Mouse (Mus musculus) urinary bladder, adult 18-20 months (tissue): ENCODE results near the gene Fat1.
A peak's percentile ranks its signal among the peaks of the same experiment; 100 is the strongest.

Experiments
- DNase-seq, 2 experiments: peaks; one replicate each; pipeline ENCODE4 v3.0.0; 2022; ENCODE audit warnings: low spot score in 2 of 2, mixed read lengths in 2 of 2

Gene Fat1

DNA sequence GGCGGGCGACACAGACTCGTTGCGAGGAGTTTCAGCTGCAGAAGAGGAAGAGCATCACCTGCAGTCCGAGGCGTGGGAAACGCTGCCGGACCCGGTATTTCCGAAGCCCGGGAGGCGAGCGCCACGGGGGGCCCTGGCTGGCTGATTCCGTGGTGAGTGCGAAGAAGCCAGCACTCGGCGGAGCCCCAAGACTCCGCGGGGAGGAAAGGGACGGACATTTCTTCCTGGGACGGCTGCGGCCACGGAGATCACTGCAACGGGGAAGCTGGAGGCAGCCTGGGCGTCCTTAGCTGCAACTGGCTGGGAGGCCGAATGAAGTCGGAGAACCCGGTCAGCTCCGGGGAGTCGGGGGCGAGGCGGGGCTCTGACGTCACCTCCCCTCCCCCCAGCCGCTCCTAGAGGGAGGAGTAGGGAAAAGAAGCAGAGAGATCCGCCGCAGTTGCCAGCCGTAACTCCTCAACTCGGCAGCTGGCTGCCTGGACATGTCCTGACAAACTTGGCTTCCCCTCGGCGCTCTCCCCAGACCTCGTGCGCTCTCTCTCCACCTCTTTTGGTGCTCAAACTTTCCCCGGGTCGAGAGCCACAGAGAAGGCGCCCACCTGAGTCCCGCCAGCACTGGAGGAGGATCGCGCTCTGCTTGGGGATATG, at the start of gene Fat1:
TSS of gene Fat1 (plus strand) at position 598 of the 648 bp plus-strand sequence.
- peak; percentile 93 to 94 for DNase-seq

DNA sequence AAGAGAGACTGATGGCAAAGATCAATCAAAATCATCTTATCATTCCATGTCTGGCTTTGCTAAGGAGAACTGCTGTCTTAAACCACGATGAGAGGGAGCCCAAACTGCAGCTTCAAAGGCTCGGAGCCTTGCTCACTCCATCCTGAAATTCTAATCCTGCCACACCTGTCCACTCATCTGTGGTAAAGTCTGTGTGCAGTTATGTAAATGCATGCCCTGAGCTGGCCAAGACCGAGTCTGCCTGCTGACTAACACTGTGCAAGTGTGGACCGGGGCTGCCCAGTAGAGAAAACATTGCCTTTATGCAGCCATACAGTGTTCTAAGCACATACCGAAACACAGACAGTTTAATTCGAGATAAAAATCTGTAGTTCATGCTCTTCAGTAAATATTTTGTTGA, 40.6 kb upstream of the Fat1 start:
- peak in 1 of 2 experiments; percentile 58 for DNase-seq

DNA sequence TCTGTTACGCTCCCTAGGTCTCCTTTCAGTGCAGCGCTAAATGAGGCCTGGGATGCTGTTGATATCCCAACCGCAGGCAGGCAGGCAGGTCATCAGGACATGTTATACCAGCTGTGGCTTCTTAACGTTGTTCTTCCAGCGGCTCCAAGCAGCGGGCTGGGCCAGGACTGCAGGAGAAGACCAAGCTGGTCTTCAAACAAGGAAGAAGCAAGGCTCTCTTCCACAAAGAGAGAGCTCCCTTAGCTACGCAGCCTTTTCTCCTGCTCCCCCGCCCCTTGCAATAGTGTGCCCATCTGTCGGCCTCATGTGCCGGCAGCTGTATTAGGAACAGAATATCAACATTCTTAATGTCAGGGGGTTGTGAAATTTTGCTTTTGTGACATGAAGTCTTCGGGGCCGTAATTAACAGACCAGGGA, 35.7 kb upstream of the Fat1 start:
- DNase-seq: no peak

DNA sequence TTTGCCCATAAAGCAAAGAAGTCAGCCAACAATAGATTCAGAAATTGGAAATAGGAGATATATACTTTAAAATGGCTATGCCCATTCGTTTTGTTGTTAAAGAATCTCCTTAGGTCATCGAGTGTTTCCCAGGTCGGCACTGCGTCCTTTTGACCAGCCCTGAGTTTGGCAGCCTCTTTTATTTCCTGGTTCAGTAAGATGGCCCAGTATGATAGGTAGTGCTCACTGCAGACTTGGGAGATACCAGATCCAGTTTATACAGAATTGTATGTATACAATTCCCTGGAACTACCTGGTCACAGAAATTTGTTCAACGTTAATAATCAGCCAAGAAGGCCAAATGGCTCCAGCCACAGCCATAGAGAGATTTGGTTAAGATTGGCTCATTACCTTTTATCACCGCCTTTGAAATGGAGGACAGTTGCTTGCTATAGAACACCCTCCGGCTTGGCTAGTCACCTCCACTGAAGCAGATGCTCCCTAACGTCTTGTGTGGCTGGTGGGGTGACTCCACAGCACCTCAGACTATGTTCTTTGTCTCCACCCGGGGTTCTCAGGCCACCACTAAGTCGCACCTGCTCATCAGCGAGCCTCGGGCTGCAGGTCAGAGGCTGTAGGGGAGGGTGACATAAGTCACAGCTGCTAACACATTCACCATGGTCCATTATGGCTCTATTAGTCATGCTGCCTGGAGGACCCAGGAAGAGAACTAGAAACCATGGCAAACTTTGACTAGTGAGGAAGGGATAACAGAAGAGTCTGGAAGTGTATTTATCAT, 23.9 kb upstream of the Fat1 start:
- DNase-seq: no peak

DNA sequence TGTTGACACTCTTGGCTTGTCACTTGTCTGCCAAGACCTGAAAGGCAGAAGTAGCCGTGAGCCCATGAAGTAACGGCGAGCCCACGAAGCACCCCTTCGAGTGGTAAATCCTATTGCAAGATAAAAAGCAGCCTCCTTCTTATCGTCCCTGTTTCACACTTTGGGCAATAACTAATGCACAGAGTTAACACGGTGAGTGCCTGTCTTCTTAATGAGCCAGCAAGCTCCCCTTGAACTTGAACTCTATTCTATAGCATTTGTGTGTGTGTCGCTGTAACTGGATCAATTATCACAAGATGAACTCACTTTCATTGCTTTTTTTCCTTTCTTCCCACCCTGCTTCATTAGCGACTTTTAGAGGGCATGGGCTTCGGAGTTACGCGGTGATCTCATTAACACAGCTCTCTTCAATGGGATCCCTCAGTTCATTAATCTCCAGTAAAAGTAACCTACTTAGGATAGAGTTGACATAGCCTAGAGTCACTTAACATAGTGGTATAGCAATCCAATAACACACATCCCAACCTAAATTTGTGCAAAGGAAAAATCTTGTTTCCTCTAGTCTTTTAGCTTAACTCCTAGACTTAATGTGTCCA, 15.7 kb upstream of the Fat1 start:
- DNase-seq: no peak

DNA sequence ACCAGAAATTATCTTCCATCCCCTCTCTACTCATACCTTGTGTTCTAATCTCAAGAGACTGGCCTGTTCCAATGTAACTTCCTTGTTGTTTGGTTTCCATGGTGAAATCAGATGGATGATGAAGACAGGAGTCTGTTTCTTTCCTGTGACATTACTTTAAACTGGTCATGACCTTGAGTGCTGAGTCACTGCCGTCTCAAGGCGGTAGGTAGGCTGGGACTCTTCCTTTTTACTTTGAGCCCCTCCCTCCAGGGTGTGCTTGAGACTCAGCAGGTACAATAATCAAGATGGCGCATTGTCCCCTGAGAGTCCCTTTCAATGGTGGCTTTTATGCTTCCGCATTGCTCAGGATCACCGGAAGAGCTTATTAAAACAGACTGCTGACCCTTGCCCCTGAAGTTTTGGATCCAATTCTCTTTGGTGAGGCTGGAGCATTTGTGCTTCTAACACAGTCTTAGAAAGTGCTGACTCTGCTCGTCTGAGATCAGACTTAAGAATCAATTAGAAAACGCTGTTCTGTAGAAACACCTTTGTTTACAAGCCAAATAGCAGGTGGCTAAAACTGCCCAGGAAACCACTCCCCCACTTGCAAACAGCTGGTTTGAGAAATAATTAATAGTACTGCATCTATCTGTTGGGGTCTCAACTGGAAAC, 14.7 kb upstream of the Fat1 start:
- DNase-seq: no peak

DNA sequence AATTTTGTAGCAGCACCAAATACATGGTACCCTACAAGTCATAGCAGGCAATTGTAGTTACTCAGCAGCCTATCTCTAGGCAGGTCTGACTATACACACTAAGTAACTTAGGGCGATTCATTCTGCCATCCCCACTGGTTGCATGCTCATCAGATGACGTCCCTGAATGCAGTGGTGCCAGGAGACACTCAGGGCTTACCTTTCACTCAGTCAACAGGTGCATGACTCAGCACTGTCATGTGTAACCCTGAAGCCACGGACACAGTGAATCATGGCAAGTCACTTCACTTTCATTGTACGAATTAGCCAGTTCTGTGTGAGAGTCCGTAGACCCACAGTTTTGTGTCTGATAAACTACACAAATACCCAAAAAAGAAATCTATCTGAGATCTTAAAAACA, 10.3 kb upstream of the Fat1 start:
- DNase-seq: no peak

DNA sequence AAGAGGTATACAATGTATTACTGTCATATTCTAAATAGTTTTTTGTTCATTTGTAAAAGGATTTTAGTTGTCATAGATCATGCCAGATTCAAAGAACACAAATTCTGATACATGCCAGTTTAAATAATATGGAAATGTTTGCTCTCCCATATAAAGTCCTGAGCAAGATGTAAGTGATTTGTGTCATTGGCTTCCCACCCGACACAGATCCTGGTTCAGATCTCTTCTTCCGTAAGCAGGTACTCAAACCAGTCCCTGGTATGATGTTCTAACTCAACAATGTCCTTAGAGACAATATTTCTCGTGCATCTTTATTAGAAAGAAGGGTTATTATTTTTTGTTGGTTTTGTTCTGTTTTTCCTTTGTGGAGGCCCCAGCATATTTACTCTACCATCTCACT, 5.2 kb upstream of the Fat1 start:
- no peak for DNase-seq

DNA sequence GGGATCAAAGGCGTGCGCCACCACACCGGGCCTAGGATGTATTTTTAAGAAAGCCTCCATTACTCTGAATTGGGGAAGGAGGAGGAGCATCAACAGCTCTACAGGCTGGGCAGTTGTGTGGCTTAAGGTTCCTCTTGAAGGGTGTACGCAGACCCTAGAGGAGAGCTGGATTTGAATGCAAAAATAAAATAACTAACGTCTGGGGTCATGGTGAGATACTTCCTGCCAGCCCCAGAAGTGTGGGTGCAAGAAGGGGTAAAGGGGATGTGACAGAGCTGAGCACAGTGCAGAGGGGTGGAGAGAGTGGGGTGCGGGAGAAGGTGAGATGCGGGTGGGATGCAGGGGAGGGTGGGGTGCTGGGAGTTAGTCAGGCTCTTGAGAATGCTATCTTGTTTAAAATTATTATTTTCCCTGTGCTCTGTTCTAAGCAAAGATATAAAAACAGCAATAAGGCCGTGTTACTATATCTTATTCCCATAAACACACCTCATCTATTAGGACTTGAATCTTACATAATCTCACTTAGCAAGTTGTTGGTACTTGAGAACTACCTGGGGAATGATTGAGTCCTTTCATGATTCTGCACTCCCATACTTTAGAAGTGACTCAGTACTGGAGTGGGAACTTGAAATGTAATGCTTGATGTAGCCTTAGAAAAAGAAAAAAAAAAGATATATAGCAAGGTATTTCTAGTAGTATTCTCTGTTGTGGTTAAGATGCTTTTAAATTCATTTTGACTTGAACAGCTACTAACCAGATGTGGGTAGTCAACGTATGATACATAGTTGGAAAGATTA, 2.5 kb upstream of the Fat1 start:
- DNase-seq: no peak

DNA sequence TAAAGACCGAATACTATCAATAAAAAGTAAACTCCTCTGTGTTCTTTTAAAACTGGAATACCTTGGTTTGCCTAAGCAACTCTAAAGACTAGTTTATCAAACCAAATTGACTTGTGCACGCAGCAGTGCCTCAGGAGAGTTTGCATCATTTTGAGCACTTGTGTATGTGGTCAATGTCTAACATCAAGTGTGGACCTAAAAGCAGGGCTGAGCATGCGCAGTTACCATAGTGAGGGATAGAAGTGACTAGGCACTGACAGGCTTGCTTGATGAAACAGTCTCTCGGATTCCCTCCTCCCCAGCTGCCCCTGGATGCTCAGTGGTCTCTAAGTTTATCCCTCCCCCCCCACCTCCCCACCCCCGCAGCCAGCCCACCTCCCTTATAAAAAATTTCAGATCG, 1.8 kb upstream of the Fat1 start:
- no peak for DNase-seq

DNA sequence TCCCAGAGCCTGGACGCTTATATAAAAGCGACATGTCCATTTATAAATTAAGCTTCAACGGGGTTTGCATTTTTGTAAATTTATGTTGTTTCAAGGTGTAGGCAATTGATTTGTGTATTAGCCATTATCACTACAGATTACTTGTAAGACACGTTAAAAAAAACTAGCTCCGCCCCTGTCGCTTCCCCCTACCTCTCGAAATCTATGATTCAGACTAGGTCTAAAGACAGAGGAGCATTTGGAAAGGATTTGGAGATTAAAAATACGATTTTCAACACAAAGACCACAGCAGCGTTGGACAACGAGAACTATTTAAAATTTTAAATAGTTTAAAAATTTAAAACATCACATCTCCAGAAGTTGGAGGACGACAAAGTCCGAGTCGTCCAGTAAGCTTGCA, 831 bp upstream of the Fat1 start:
- no peak for DNase-seq

DNA sequence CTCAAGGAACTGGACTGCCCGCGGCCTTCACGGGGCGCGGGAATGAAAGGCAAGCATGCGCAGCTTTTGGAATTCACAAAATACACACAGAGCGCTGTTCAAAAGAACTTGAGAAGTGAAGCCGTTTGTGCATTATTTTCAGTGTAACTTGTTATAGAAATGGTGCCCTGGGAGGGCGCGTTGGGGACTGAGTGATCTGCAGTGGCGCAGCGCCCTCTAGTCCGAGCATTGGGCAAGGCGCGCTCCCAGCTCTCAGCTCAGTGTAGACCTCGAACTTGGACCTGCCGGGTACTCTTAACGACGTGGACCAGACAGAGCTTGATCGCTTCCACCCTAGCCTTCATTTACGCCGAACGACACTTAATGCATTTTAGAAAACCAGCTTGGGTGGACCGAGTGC, 494 bp downstream of the Fat1 start:
- DNase-seq: peak; percentile 76 to 82

DNA sequence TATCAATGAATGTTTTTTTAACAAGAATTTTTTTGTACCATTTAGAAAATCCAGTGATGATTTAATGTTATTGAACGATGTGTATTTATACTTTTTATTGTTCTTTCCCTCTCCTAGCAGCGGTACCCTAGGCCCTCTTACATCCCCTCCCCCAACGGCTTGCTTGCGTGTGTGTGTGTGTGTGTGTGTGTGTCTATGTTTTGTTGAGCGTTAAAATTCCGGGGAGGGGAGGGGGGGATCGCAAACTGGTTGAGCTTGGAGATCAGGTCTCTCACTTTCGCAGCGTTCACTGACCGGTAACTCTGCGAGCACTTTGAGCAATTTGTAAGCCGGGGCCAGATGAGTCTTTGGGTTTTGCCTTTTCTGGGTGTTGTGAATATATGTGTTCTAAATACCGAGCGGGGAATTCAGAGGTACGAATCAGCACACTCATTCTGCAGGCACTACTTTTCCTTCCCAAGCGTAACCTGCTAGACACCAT, 1.3 kb downstream of the Fat1 start:
- no peak for DNase-seq

DNA sequence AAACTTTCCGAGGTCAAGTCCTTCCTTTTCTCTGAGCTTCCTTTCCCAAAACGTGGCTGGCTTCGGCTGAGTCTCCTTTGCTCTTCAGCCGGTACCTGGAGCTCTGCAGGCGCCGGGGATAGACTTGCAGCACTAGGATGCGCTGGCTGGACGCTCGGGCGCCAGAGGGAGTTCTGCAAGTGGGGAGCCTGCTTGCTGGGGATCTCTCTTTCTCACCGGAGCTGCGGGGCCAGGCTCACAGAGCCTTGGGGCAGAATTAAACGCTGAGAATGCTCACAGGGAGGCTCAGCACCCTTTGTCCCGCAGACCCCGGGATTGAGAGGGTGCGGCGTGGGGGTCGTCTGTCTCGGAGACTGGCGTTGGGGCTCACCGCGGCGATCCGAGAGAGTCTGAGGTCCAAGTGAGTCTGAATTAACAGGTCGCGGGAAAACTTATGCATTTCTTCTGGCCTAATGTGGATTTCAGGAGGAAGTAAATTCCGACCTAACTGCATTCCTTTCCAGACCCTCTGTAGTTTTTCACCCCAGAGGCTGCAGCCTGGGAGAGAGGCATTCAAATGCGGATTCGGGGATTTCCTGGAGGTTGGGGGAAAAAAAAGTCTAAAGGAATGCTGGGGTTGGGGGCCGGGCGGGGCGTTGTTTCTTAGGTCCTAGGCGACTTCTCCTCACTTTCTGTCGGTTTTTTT, 2.0 kb downstream of the Fat1 start:
- DNase-seq: peak; percentile 58 to 61

DNA sequence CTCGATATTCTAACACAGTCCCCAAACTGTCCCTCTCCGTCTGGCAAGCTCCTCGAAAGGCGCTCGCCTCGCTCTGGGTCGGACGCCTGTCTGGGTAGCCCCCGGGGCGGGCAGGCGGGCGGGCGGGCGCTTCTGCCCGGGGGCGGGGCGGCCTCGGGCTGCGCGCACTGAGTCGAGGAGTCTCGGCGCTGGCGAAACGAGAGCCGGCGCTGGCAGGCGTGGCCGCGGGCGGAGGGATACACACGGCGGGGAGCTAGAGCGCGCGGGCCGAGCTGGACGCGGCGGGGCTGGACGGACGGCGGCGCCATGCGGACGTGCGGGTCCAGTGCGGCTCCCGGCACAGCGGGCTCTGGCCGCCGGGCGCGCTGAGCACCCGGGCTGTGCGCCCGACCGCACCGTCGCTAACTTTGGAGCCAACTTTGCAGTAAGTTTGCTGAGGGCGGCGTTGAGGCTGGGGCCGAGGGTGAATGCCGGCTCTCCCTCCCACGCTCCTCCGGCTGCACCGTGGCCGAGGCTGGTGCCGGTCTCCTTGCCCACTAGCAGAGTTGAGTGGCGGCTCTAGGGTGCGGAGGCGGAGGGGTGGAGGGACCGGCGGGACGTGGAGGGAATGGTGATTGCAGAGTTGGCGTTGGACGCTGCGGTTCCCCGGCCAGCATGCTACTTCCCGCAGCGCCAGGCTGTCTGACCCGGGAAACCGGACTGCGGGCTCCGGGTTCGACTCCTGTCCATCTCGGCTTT, 2.8 kb downstream of the Fat1 start:
- peak; percentile 92 to 93 for DNase-seq

DNA sequence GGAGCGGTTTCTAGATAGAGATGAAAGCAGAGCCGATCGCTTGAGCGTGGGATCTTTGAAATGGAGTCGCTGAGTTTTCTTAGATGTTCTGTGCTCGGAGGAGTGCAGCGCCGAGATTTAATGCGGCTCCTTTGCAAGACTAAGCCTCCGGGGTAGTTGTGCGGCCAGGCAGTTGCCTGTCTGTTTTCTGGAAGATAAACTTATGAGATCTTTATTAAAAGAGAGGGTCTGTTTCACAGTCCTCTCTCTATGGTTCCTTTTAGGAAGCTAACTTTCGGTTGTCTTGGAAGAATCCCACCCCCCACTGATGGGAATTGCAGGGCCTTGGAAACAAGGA, 3.4 kb downstream of the Fat1 start:
- DNase-seq: no peak

DNA sequence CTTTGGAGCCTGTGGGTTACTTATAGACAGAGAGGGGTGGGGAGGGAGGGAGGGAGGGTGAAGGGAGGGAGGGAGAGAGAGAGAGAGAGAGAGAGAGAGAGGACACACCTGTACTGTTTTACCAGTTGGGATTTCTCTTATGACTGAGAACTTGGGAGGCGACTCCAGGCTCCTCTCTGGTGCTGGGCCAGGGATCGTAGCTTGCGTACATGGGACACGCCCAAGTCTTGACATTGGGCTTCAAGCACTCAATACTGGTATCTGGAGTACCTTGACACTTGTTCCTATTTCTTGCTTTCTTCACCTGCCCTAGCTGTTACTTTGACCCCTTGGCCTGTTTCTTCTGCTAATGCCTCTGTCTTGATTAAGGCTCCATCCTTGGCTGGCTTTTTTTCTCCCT, 10.3 kb downstream of the Fat1 start:
- DNase-seq: no peak

DNA sequence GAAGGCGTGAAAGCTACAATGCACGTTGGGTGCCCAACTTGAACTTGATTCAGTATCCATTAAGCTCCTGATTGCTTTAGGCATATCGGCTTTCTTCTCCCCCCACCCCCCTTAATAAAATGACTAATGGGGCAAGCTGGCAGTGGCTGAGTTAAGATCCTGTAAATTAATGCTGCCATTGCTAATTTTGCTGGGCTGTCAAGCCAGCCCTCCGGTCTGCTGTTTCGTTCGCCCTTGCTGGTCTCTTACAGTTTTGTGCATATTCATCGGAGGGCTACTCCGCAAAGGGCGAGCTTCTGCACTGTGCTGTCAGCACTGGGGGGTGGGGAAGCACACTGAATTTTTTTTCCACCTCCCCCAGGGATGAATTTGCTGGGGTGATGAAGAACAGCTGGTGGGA, 13.3 kb downstream of the Fat1 start:
- no peak for DNase-seq

DNA sequence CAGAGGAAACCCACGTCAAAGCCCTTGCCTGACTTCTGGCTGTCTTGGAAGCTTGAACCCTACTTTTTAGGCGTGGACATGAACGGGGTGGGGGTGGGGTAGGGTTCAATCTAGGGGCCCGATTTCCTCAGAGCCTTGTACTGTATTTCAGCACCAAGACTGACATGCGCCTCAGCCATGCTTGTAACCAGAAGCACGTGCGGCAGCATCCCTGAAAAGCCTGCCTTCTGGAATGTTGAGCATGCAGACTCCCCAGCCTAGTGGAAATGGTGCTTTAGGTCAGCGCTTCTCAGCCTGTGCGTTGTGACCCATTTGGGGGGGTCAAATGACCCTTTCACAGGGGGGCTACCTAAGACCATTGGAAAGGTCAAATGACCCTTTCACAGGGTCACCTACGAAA, 25.2 kb downstream of the Fat1 start:
- DNase-seq: no peak

DNA sequence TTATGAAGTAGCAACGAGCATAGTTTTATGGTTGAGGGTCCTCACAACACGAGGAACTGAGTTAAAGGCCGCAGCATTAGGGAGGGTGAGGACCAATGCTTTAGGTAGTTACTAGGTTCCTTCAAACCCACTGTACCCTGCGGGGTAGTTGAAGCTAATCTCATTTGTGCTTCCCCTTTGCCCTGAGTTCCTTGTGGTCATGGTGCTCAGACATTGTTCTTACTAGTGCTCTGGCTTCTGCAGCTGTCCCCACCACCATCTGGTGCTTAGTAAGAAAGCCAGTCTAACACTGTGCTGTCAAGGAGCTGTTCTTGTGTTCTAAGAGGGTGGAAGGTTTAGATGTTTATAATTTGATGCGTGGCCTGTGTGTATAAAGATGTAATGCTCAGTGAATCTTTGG, 25.7 kb downstream of the Fat1 start:
- DNase-seq: no peak
